Mouse (Mus musculus) mesoderm, embryonic 11.5 days (tissue): ENCODE results near the gene Pitx1.

Experiments used
- DNase-seq: peaks from one replicate; pipeline ENCODE4 v3.0.0-alpha.2; 2012; ENCODE audit warnings: low read depth, low spot score

The Pitx1 gene

DNA sequence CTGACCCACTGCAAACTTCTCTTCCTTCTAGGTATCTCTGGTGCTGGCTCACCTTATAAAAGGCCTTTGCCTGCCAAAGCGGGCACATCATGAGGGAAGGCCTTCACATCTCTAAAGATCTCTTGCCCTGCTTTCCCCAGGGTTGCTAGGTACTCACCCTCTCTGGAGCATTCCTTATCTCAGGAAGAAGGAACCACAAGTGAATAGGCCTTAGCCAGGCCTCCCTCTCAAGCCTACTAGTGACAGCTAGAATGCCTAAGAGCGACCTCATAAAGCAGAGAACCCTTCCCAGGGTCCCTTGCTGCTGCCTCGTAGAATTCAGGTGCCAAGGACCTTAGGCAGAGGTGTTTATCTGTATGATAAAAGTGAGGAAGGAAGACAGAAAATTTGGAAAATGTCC lies 51.7 kb downstream of the Pitx1 start, which contains the start of gene Catsper3:
Gene Catsper3 (plus strand): TSS at position 301 of the 400 bp plus-strand sequence.
- DNase-seq, result no peak

DNA sequence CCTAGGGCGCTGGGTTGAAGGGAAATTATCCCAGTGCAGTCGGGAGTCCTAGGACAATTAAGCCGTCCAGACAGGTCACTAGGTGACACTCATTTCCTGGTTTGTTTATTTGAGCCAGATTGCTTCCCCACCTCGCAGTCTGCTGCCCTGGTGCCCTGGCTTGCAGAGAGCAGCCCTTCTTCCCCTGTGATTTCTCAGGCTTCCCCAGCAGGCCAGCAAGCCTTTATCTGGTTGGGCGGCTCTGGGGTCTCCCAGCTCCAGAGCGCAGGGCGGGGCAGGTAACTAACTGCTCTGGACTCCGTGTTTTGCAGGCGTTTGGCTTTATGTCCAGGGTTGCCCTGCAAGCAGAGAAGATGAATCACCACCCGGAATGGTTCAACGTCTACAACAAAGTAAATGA lies 60.9 kb downstream of the Pitx1 start:
- no peak for DNase-seq
